Mouse (Mus musculus) activated CD4-positive, CD25-positive, alpha-beta regulatory T cell, adult 9 weeks (primary cell): Measurements from ENCODE around the gene Pde1b. TPM values are rescaled to one million over a fixed set of nuclear protein-coding genes. Genes with fewer than 3 reads are reported as not detected.

Experiments used
- polyA plus RNA-seq: library from polyadenylated mRNA; unstranded; fragments of 100-300 nt; shearing (Covaris generic); gene quantifications from one replicate; pipeline ENCODE4 v1.2.1, GENCODE M21; 2017

Gene Pde1b
- polyA plus RNA-seq, result 2.6 TPM

DNA sequence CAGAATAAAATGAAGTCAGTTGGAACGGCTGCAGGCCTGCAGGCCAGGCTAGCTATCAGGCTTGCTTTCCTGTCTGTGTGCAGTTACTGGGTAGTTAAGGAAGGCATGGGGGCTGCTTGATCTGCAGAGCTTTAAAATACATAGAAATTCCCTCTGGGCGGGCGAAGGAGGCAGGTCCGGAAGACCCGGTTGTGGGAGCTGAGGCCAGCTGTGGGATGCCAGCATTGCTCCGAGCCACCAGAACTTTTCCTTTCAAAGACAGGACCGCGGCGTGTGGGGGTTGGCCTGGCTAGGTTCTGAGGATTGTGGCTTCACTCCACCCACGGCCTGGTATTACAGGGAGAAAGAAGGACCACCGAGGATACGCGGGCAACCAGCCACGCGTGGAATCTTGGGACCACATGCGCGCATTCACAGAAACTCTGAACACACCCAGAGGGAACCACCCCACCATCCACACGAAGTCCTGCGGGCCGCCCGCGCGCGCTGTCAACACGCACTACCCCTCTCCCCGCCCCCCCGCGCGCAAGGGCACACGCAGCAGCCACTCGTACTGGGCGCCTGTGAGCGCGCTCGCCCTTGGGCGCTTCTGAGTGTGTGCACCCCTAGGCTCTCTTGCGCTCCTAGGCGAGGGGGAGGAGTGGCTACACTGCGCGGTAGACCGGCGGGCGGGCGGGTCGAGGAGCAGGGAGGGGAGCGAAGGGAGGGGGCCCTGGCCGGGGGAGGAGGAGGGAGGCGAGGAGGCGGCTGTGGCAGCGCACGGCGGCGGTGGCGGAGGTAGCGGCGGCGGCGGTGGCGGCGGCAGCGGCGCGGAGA lies at the start of gene Pde1b:
TSS of gene Pde1b (plus strand) at position 600 of the 816 bp plus-strand sequence.

DNA sequence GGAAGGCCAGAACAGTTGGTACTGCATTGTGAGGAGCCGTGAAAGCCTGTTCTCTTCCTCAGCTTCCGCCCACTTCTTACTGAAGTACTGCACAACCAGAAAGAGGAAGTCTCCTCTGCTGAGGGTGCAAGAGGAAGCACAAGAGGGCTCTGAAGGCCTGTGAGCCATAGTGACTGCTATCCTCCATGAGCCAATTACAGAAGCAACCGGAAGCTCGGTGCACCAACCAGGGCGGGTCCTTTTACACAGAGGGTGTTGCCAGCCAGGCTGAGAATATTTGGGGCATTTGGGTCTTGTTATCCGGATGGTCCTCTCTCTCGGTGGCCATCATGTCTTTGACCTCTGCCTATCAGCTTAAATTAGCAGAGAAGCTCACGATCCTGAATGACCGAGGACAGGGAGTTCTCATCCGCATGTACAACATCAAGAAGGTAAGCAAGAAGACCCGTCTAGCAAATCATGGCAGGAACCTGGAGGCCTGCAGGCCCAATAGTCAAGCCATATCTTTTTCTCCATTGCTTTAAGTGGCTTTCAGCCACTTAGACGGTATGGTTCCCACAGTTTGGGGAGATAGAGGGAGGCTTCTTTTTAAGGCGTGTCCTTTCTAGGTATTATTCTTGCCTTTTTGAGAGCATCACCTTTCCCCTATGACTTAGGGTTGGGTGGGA lies 49.1 kb upstream of the Pde1b start, which contains the start of gene Nckap1l:
TSS of gene Nckap1l (plus strand) at position 244 of the 668 bp plus-strand sequence.

DNA sequence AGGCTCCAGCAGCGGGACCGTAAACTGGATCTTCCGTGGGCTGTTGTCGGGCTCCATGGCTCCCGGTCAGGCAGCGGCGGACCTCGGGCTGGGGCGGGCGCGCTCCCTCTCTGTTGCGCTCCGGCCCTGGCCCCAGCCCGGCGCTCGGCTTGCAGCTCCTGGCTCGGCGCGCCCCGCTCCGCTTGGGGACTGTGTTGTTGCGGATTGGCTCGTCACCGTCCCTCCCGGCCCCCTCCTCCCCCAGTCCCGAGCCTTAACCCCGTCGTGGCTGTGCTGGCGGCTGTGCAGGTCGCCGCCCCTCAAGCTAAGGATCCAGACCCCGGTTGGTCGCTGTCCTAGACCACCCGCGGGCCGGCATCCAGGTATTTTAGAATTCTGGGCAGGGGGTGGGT lies 35.0 kb downstream of the Pde1b start, which contains the start of gene Ppp1r1a:
TSS of gene Ppp1r1a (minus strand) at position 182 of the 392 bp plus-strand sequence.

DNA sequence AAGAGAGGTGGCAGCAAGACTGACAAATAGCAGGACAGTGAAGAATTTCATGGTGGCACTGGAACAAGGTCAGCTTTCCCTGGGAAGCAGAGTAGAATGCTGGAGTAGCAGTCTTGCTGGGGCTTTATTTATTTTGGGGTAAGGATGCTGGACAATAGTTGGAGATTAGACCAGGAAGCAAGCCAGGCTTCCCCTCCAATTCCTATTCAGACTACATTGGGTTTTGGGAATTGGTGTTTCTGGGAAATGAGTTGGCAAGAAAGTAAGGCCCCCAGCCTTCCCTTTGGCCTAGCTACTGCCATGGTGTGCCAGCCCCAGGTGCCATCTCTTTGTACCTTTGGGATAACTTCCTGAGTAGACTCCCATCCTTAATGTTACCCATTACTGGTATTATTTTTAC lies 62.1 kb downstream of the Pde1b start, which contains the start of gene Glycam1:
TSS of gene Glycam1 (minus strand) at position 101 of the 400 bp plus-strand sequence.

Other genes with a start within 250 kb of the Pde1b start
- 1.1 TPM for gene Nfe2, start 244.6 kb upstream of the Pde1b start, polyA plus RNA-seq
- gene Copz1, start 230.3 kb upstream of the Pde1b start, polyA plus RNA-seq, result 187 TPM
- not detected for gene Gpr84, start 192.4 kb upstream of the Pde1b start, polyA plus RNA-seq
- gene Zfp385a, start 162.9 kb upstream of the Pde1b start, polyA plus RNA-seq, result 0.20 TPM
- 5.9 TPM for gene Itga5, start 136.3 kb upstream of the Pde1b start, polyA plus RNA-seq
- not detected for gene Gtsf1, start 72.6 kb upstream of the Pde1b start, polyA plus RNA-seq
- gene Gtsf2, start 54.6 kb upstream of the Pde1b start, polyA plus RNA-seq, result not detected
- 189 TPM for gene Nckap1l, start 49.2 kb upstream of the Pde1b start, polyA plus RNA-seq
- gene Ppp1r1a, start 35.0 kb downstream of the Pde1b start, polyA plus RNA-seq, result not detected
- gene Glycam1, start 62.0 kb downstream of the Pde1b start, polyA plus RNA-seq, result not detected